Mouse (Mus musculus): ENCODE results near the gene Mtmr12.

Gene Mtmr12

GRCm38 (mm10) chr15:12321788-12322621 lies 117.2 kb downstream of the Mtmr12 start, which contains the start of gene 1810049J17Rik:
Gene 1810049J17Rik (minus strand): TSS chr15:12321899.
- no peak for DNase-seq (ENCODE audit: low spot score)

GRCm38 (mm10) chr15:12322676-12323402 lies 118.0 kb downstream of the Mtmr12 start:
- no peak for DNase-seq (ENCODE audit: low spot score)
